ENCODE assay signal across 1 mouse cellular context in genomic region chrX:139982115-139982514, GRCm38 (mm10).
TF ChIP-seq lines count a peak whose summit lies in the region.

No protein-coding gene starts in this region.

TF ChIP-seq in MEL, 35 proteins besides CTCF, POLR2A, EP300 and RAD21 (continued from another document):
- TF ChIP-seq ZKSCAN1 (IDR thresholded peaks at IDR 0.05; ENCODE audit: low read depth, low read length), result no peak
- no peak for TF ChIP-seq HCFC1 (IDR thresholded peaks at IDR 0.05; ENCODE audit: low read depth, low read length)
- peak; percentile 84 for TF ChIP-seq TCF12 (IDR thresholded peaks at IDR 0.05; ENCODE audit: low read depth, low read length)
- no peak for TF ChIP-seq E2F4 (IDR thresholded peaks at IDR 0.05; ENCODE audit: borderline replicate concordance, low read depth, low read length)
- no peak for TF ChIP-seq CHD2 (IDR thresholded peaks at IDR 0.05; ENCODE audit: low read length)
- no peak for TF ChIP-seq TBP (IDR thresholded peaks at IDR 0.05; ENCODE audit: low read depth, low read length)
- TF ChIP-seq USF2 (IDR thresholded peaks at IDR 0.05; ENCODE audit: borderline replicate concordance in 1 of 2, insufficient read depth in 1 of 2, low read depth in 1 of 2, low read length in 2 of 2), result no peak
